Mouse (Mus musculus) ES-E14 (cell line): ENCODE measurements around the gene Taar8c.
"Not testable (repeated sequence)": the region's sequence is repeated elsewhere in the genome, so short reads cannot be mapped to it uniquely, and the experiment has no call there.

Experiments
- HCFC1 ChIP-seq: IDR thresholded peaks from 2 replicates; pipeline ENCODE4 v1.6.1; 2012; ENCODE audit warnings: low read length, inconsistent platforms, borderline replicate concordance; ENCODE audit not compliant: insufficient read depth
- MAFK ChIP-seq: IDR thresholded peaks from 2 replicates; pipeline ENCODE4 v1.6.1; 2014; ENCODE audit warnings: mild to moderate bottlenecking, low read depth, low read length, inconsistent platforms; ENCODE audit not compliant: insufficient read depth
- ZC3H11A ChIP-seq: IDR thresholded peaks from 2 replicates; pipeline ENCODE4 v1.6.1; 2012; ENCODE audit warnings: low read depth, mild to moderate bottlenecking, inconsistent platforms, low read length, borderline replicate concordance
- ZNF384 ChIP-seq: IDR thresholded peaks from 2 replicates; pipeline ENCODE4 v1.6.1; 2012; ENCODE audit warnings: low read depth, low read length, inconsistent platforms

DNA sequence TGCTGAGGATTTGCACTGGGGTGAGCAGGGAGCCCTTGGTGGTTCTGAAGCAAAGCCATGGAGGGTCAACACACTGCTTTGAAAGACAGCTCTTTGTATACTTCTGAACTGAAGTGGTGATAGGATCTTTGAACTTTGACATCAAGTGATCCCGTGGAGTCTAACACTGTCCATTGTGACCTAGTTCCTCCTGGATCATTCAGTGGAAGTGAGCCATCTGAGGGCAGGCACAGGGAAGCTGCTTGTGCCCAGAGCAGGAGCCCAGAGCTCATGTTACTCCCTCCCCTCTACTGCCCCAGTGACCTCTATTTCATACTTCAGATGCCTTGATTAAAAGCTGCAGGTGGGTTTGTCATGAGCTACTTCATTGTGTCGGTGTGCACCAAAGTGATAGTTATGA lies 4.7 kb downstream of the Taar8c start:
- TF ChIP-seq ZC3H11A, MAFK, HCFC1, ZNF384: not testable (repeated sequence)
